Mouse (Mus musculus) B cell, adult 62 days (primary cell): ENCODE data around the gene Ndufa4. TPM values are rescaled to one million over a fixed set of nuclear protein-coding genes. Genes with fewer than 3 reads are reported as not detected.

Source experiments
- total RNA-seq: library from RNA; stranded (reverse); gene quantifications from 4 replicates; pipeline ENCODE4 v1.2.4, GENCODE M21; 2023

The Ndufa4 gene
- 131 to 170 TPM (median 157 TPM) in 4 replicates for total RNA-seq

GRCm38 (mm10) chr6:11907269-11908032 lies at the start of gene Ndufa4, which contains the start of gene Phf14:
TSS of gene Ndufa4 (minus strand) at chr6:11907497.
TSS of gene Phf14 (plus strand) at chr6:11907809.

Other genes starting within 250 kb of the Ndufa4 start
- 68.0 to 77.5 TPM (median 71.5 TPM) in 4 replicates for gene Phf14, start 312 bp upstream of the Ndufa4 start, total RNA-seq